Mouse (Mus musculus) skeletal muscle tissue, adult 2 months (tissue): Measurements from ENCODE around the gene Chid1.

ENCODE experiments used
- DNase-seq: peaks from one replicate; pipeline ENCODE4 v3.0.0-alpha.2; 2012; ENCODE audit warnings: low read depth, low spot score

Chid1 gene

GRCm38 (mm10) chr7:141506278-141506677, 33.4 kb downstream of the Chid1 start:
- no peak for DNase-seq

GRCm38 (mm10) chr7:141502556-141502905, 37.1 kb downstream of the Chid1 start:
- DNase-seq: no peak

- no peak for DNase-seq
These were observed 37.7 kb downstream of the Chid1 start for GRCm38 (mm10) chr7:141501820-141502555.

GRCm38 (mm10) chr7:141497600-141497999, 42.1 kb downstream of the Chid1 start:
- DNase-seq: no peak

GRCm38 (mm10) chr7:141495940-141496339, 43.7 kb downstream of the Chid1 start:
- DNase-seq: no peak

- no peak for DNase-seq
These were observed 44.3 kb downstream of the Chid1 start for GRCm38 (mm10) chr7:141495379-141495778.

GRCm38 (mm10) chr7:141493729-141494128, 45.9 kb downstream of the Chid1 start:
- DNase-seq: no peak

- no peak for DNase-seq
These were observed 46.9 kb downstream of the Chid1 start for GRCm38 (mm10) chr7:141492738-141493137.

- no peak for DNase-seq
These were observed 48.5 kb downstream of the Chid1 start for GRCm38 (mm10) chr7:141491151-141491550.

GRCm38 (mm10) chr7:141487141-141487540, 52.5 kb downstream of the Chid1 start:
- no peak for DNase-seq

- DNase-seq: no peak
These were observed 53.4 kb downstream of the Chid1 start for GRCm38 (mm10) chr7:141486239-141486638.

- no peak for DNase-seq
These were observed 54.1 kb downstream of the Chid1 start for GRCm38 (mm10) chr7:141485606-141486005.

- DNase-seq: no peak
These were observed 54.5 kb downstream of the Chid1 start for GRCm38 (mm10) chr7:141485186-141485585.

- DNase-seq: no peak
These were observed 55.2 kb downstream of the Chid1 start for GRCm38 (mm10) chr7:141484186-141485120.

GRCm38 (mm10) chr7:141483114-141483653, 56.5 kb downstream of the Chid1 start:
- no peak for DNase-seq

- DNase-seq: no peak
These were observed 57.1 kb downstream of the Chid1 start for GRCm38 (mm10) chr7:141482531-141483024.

- no peak for DNase-seq
These were observed 57.9 kb downstream of the Chid1 start for GRCm38 (mm10) chr7:141481498-141482401.

- peak; percentile 75 for DNase-seq
These were observed 58.7 kb downstream of the Chid1 start for GRCm38 (mm10) chr7:141480842-141481497.

GRCm38 (mm10) chr7:141478270-141478748, 61.3 kb downstream of the Chid1 start:
- DNase-seq: no peak

- DNase-seq: no peak
These were observed 61.9 kb downstream of the Chid1 start for GRCm38 (mm10) chr7:141477578-141478269.
